Mouse (Mus musculus) embryonic fibroblast, embryonic 13.5 days (primary cell): ENCODE measurements around the gene Gm8369.

Source experiments
- CTCF ChIP-seq: IDR thresholded peaks from 2 replicates; pipeline ENCODE4 v1.5.1; 2011; ENCODE audit warnings: mild to moderate bottlenecking, control low read depth, low read length, moderate library complexity, borderline replicate concordance; ENCODE audit not compliant: insufficient read depth
- POLR2A ChIP-seq: IDR thresholded peaks from 2 replicates; pipeline ENCODE4 v1.6.1; 2011; ENCODE audit warnings: low read depth, mild to moderate bottlenecking, control low read depth, low read length, moderate library complexity

DNA sequence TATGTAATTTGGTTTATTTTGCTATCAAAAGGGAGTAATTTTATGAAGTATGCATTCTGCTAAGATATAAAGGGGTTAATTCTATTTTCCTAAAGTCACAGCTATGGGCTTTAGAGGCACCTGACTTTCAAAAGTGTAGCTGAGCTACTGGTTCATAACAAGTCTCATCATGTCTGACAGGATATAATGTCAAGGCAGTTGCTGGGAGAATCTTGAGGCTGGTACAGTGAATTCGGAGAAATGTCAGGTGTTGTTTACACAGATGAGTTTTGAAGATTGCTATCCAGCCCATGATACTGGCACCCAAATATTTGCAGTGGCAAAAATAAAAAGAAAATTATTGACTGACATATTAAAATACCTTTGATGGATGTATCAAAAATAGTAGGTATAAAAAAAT, 19.1 kb downstream of the Gm8369 start:
- TF ChIP-seq CTCF (no peak), POLR2A (no peak)
